ENCODE assay signal across 31 mouse cellular contexts in the genomic region with DNA sequence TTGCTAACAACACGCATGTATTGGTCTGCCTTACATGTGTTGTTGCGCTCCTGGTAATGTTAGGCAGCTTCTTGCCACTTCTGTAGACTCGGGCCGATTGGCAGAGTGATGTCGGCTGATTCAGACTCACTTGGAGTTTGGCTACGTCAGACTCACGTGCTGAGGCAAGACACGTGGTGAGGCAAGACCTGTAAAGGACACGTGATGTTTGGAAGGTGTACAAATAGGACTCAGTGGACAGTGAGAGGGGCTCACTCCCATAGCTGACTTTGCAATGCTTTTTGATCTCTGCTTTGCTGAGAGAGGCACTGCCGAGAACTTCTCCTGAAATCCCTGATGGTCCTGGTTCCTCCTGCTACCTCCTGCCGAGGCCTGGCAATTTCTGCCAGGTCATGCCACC. TPM values are rescaled to one million over a fixed set of nuclear protein-coding genes. Genes with fewer than 3 reads are reported as not detected.
DNase-seq lines count a peak whose midpoint lies in the region; ATAC-seq and TF ChIP-seq lines count a peak whose summit lies in the region.
"Had no signal": no experiment of that assay in that cellular context is flagged by ENCODE, and none has a peak within 500 bp of the region (broad histone marks: within the 10 kb centered on the region; RNA-seq: fewer than 3 reads in every experiment).

No protein-coding gene starts in this region.

- H3K36me3 ChIP-seq in heart, embryonic 11.5 days (ENCODE audit: control insufficient read depth, insufficient read depth, low read length), result no peaks in the 10 kb centered on the region
- no peaks in the 10 kb centered on the region for H3K36me3 ChIP-seq in testis, adult 2 months (ENCODE audit: control insufficient read depth, insufficient read depth, low read length)
- H3K36me3 ChIP-seq: embryonic facial prominence, embryonic 10.5 days; embryonic facial prominence, embryonic 13.5 days; forebrain, embryonic 12.5 days; forebrain, embryonic 15.5 days; G1E; heart, embryonic 12.5 days; heart, embryonic 15.5 days had no signal

- no peak overlapping the region for H3K4me2 ChIP-seq in heart, embryonic 11.5 days
- H3K4me2 ChIP-seq: embryonic facial prominence, embryonic 13.5 days; forebrain, embryonic 12.5 days; forebrain, embryonic 15.5 days; heart, embryonic 12.5 days; heart, embryonic 15.5 days; hindbrain, embryonic 14.5 days had no signal

- no peaks in the 10 kb centered on the region for H3K4me1 ChIP-seq in heart, embryonic 11.5 days (ENCODE audit: control insufficient read depth, insufficient read depth, low read length)
- H3K4me1 ChIP-seq in testis, adult 2 months (ENCODE audit: control insufficient read depth, insufficient read depth, low read length), result peaks cover 17% of the 10 kb centered on the region
- H3K4me1 ChIP-seq: embryonic facial prominence, embryonic 10.5 days; embryonic facial prominence, embryonic 13.5 days; forebrain, embryonic 12.5 days; forebrain, embryonic 15.5 days; heart, embryonic 12.5 days; heart, embryonic 15.5 days had no signal

- H3K27ac ChIP-seq in heart, embryonic 11.5 days (ENCODE audit: low read depth, low read length), result no peak overlapping the region
- no peak overlapping the region for H3K27ac ChIP-seq in testis, adult 2 months (ENCODE audit: control insufficient read depth, insufficient read depth, low read depth, low read length)
- H3K27ac ChIP-seq: embryonic facial prominence, embryonic 10.5 days; embryonic facial prominence, embryonic 13.5 days; forebrain, embryonic 12.5 days; forebrain, embryonic 15.5 days; heart, adult 2 months; heart, embryonic 15.5 days; hindbrain, embryonic 14.5 days had no signal

- no peaks in the 10 kb centered on the region for H3K9me3 ChIP-seq in heart, embryonic 11.5 days (replicated peaks; ENCODE audit: control insufficient read depth, low read length)
- H3K9me3 ChIP-seq: embryonic facial prominence, embryonic 10.5 days; embryonic facial prominence, embryonic 13.5 days; forebrain, embryonic 12.5 days; forebrain, embryonic 15.5 days; G1E; heart, embryonic 12.5 days; heart, embryonic 15.5 days had no signal

- no peak for TF ChIP-seq CTCF in testis, adult 2 months (IDR thresholded peaks at IDR 0.05; ENCODE audit: control insufficient read depth, insufficient read depth, insufficient replicate concordance, low read depth, low read length)

- no peak overlapping the region for H3K4me3 ChIP-seq in heart, embryonic 11.5 days (ENCODE audit: low read depth, low read length)
- peak overlapping the region; percentile 8 for H3K4me3 ChIP-seq in testis, adult 2 months (ENCODE audit: control insufficient read depth, low read depth, low read length)
- H3K4me3 ChIP-seq: embryonic facial prominence, embryonic 10.5 days; embryonic facial prominence, embryonic 13.5 days; erythroblast, embryonic 14.5 days; forebrain, embryonic 12.5 days; forebrain, embryonic 15.5 days; heart, adult 2 months; heart, embryonic 12.5 days; heart, embryonic 15.5 days had no signal

- no peaks in the 10 kb centered on the region for H3K27me3 ChIP-seq in heart, embryonic 11.5 days (ENCODE audit: control insufficient read depth, insufficient read depth, low read length)
- no peaks in the 10 kb centered on the region for H3K27me3 ChIP-seq in testis, adult 2 months (ENCODE audit: control insufficient read depth, insufficient read depth, low read length)
- H3K27me3 ChIP-seq: embryonic facial prominence, embryonic 13.5 days; forebrain, embryonic 15.5 days; heart, embryonic 12.5 days; heart, embryonic 15.5 days had no signal

- 75% methylated on average over 11 of the region's 11 CpGs for WGBS in heart, embryonic 11.5 days (ENCODE audit: insufficient replicate concordance)

- H3K9ac ChIP-seq in heart, embryonic 11.5 days (ENCODE audit: low read depth, low read length), result no peak overlapping the region
- H3K9ac ChIP-seq: embryonic facial prominence, embryonic 13.5 days; forebrain, embryonic 12.5 days; forebrain, embryonic 15.5 days; heart, embryonic 12.5 days; heart, embryonic 15.5 days; hindbrain, embryonic 14.5 days had no signal

- ATAC-seq in heart, embryonic 11.5 days (replicated peaks; ENCODE audit: insufficient number of reproducible peaks, low FRiP score, low TSS enrichment), result no peak
- ATAC-seq: activated CD4-positive, CD25-positive, alpha-beta regulatory T cell, adult 4 months; forebrain, embryonic 15.5 days; Patski had no signal

- DNase-seq in heart, adult 11 months, result peak; percentile 68
- DNase-seq in testis, postnatal 14 days (ENCODE audit: low spot score), result no peak
- peak; percentile 66 for DNase-seq in R1 (ENCODE audit: low read depth, low spot score)
- DNase-seq in kidney, postnatal 25 days, result no peak
- no peak for DNase-seq in urinary bladder, postnatal 4 days (ENCODE audit: low spot score in 2 of 2)
- DNase-seq: adrenal gland, adult 8-10 months; adrenal gland, postnatal 25 days; cerebellum, adult 11-12 months; cerebellum, adult 8-10 months; cerebellum, postnatal 10 days; cerebellum, postnatal 36 days; embryo, embryonic 11 days; gastrocnemius, postnatal 25 days; heart, adult 2 months; heart, postnatal 10 days; heart, postnatal 4 days had no signal

- TF ChIP-seq POLR2A in testis, adult 2 months (IDR thresholded peaks at IDR 0.05; ENCODE audit: control insufficient read depth, low read depth, low read length), result no peak

RNA-seq across cellular contexts. Expression of a gene that starts 15.0 kb away (rescaled TPM):
- polyA plus RNA-seq in heart, embryonic 11.5 days (2014; fragmentation: Nextera tagmentation; extraction: Ambion mirVana), result not detected in 2 replicates
- polyA plus RNA-seq in testis, adult 2 months (2012; rRNA removed), result not detected in 2 replicates
- polyA plus RNA-seq: activated CD4-positive, CD25-positive, alpha-beta regulatory T cell, adult 4 months; cortical plate, adult 2 months; embryonic facial prominence, embryonic 10.5 days; embryonic facial prominence, embryonic 13.5 days; erythroblast, embryonic 14.5 days; forebrain, embryonic 12.5 days; forebrain, embryonic 15.5 days; G1E; heart, adult 2 months; heart, embryonic 12.5 days; heart, embryonic 15.5 days; hindbrain, embryonic 11.5 days; hindbrain, embryonic 14.5 days; Patski had no signal

RNA-seq across cellular contexts. Expression of a gene that starts 18.5 kb away (rescaled TPM):
- 52.3 and 60.3 TPM in 2 replicates for polyA plus RNA-seq in heart, embryonic 11.5 days (2014; fragmentation: Nextera tagmentation; extraction: Ambion mirVana)
- polyA plus RNA-seq in testis, adult 2 months (2012; rRNA removed), result 53.6 and 57.8 TPM in 2 replicates

RNA-seq across cellular contexts. Expression of a gene that starts 25.8 kb away (rescaled TPM):
- 2.5 and 4.0 TPM in 2 replicates for polyA plus RNA-seq in heart, embryonic 11.5 days (2014; fragmentation: Nextera tagmentation; extraction: Ambion mirVana)
- polyA plus RNA-seq in testis, adult 2 months (2012; rRNA removed), result 3.1 and 3.9 TPM in 2 replicates

RNA-seq across cellular contexts. Expression of a gene that starts 58.1 kb away (rescaled TPM):
- 41.4 and 45.7 TPM in 2 replicates for polyA plus RNA-seq in heart, embryonic 11.5 days (2014; fragmentation: Nextera tagmentation; extraction: Ambion mirVana)
- polyA plus RNA-seq in testis, adult 2 months (2012; rRNA removed), result 69.0 and 76.6 TPM in 2 replicates

RNA-seq across cellular contexts. Expression of a gene that starts 58.3 kb away (rescaled TPM):
- polyA plus RNA-seq in heart, embryonic 11.5 days (2014; fragmentation: Nextera tagmentation; extraction: Ambion mirVana), result 40.4 and 44.8 TPM in 2 replicates
- 466 and 545 TPM in 2 replicates for polyA plus RNA-seq in testis, adult 2 months (2012; rRNA removed)

Comparison
In these comparisons a context has a peak if more than half of its experiments do, and no peak if none do; other contexts are left out.
1. DNase-seq: peak in heart, adult 11 months (single experiment) and R1 (single experiment); none in testis, postnatal 14 days (single experiment), kidney, postnatal 25 days (0 of 2) and urinary bladder, postnatal 4 days (0 of 2).